Mouse (Mus musculus) induced T-regulatory cell, adult 2 months (primary cell): Measurements from ENCODE around the gene Mcrs1.
"Not testable (repeated sequence)": the region's sequence is repeated elsewhere in the genome, so short reads cannot be mapped to it uniquely, and the experiment has no call there.

Experiments used
- DNase-seq: peaks from one replicate; pipeline ENCODE4 v3.0.0-alpha.2; 2012; ENCODE audit warnings: low read depth

The Mcrs1 gene

DNA sequence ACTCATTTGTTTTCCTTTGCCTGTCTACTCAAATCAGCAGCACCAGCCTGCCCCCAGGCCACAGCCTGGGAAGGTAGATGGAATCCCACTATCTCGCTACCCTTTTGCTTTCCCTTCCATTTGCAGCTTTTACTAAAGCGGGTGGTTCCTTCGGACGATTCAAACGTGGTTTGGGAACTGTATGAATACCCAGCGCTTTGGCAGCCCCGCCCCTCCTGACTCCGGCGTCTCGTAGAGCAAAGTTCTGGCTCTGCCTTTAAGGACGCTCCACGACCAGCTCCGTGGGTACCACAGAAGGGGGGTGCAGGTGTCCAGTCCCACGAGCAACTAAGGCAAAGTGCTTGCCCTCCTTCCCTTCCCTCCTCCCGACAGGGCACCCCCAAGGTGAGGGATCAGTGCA is 650 bp downstream of the Mcrs1 start:
- peak; percentile 46 for DNase-seq

DNA sequence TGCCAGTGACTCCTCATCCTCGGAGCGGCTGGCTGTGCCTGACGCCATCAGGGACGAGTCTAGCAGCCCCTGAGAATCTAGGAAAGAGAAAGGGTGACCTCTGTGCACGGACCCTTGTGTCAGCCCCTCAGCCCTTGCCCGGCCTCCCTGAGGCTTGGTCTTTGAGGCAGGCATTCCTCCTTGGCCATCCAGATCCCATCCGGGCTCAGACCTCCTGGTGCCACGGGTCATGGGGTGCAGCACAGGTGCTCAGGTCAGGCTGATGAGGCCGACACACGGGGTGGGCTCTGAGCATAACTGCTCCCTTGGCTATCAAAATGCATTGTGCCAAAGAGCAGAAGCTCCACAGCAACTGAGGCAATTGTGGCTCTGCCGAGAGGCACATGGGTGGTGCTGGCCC is 1.8 kb downstream of the Mcrs1 start:
- DNase-seq = no peak

DNA sequence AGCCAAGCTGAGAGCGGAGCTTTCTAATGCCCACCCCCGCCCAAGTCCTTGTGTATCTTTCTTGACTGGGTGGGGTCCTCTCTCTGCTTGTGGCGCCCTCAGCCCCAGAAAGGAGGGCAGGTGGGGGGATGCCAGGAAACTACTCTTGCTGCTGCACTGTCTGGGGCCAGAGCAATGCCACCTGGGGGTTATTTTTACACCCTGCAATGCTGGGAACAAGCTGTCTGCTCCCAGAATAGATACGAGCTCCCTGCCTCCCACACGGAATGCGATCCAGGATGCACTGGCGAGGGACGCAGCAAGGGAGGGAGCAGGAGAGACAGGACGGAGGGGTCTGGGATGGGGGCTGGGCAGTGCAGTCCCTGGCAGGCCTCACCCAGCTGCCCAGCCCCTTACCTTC is 2.8 kb downstream of the Mcrs1 start:
- DNase-seq = no peak

DNA sequence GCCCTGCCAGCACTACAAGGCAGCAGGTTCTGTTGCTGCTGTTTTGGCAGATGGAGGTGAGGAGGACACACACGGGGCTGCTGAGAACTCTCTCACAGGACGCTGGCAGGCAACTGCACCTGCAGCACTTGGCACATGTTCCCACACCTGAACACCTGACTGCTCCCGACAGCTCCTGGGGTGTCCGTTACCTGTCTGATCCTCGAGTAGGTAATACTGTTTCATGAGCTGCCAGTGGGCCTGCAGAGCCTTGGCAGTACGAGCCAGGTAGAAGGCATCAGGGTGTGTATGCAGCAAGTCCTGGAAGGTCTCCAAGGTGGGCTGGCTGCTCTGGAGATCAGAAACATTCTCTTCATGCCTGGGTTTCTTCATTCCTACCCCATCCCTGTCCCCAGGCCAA is 5.0 kb downstream of the Mcrs1 start:
- DNase-seq = not testable (repeated sequence)

DNA sequence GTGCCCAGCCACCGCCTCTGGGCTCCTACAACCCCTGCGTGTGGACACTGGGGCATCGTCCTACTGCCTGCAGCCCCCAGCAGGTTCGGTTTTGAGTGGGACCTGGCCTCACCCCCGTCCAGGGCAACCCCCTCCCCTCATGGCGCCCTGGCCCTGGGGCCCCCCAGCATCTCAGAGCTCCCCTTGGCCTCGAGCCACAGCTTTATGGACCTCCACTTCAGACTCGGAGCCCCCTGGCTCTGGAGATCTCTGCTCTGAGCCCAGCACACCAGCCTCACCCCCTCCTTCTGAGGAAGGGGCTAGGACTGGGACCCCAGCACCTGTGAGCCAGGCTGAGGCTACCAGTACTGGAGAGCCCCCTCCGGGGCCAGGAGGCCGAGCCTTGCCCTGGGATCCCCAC is 9.7 kb downstream of the Mcrs1 start:
- no peak for DNase-seq

DNA sequence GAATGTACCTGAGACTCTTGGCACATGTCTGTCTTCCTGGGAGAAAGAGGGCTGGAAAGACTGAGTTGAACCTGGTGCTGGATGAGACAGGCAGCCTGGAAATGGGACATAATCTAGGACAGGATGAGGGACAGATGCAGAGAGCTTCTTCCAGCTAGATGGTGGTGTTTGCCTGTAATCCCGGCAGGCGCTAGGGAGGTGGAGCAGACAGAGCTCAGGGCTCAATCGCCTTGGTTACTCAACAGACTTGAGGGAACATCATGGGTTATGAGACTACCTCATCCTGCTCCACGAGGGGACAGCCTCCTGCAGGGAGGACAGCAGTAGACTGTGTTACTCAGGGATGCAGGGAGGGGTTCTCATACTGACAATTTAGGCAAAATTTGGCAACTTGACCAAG is 10.5 kb downstream of the Mcrs1 start:
- no peak for DNase-seq

DNA sequence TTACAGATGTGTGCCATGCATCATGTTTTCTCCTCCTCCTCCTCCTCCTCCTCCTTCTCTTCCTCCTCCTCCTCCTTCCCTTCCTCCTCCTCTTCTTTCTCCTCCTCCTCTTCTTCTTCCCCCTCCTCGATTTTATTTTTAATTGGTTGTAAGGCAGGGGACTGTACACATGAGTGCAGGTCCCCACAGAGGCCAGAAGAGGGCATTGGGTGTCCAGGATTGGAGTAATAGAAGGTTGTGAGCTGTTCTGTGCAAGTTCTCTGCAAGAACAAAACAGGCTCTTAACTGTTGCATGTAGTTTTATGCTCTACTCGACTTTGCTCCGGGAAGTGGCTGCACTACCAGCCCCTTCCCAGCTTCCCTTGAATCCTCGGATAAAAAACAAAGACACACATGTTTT is 11.6 kb downstream of the Mcrs1 start:
- DNase-seq = no peak

DNA sequence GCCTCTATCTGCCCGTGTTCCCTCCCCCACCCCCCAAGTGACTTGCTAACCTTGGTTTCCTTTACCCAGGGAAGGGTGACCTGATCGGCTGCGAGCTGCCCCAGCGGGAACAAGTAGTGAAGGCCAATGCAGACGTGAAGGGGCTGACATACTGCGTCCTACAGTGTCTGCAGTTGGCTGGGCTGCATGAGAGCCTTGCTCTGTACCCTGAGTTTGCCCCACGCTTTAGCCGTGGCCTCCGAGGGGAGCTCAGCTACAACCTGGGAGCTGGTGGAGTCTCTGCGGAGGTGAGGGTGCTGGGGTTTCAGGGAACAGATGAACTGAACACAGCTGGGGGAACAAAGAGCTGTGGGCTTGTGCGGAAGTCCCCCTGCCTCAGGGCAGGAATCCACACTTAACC is 13.8 kb downstream of the Mcrs1 start:
- DNase-seq = no peak

DNA sequence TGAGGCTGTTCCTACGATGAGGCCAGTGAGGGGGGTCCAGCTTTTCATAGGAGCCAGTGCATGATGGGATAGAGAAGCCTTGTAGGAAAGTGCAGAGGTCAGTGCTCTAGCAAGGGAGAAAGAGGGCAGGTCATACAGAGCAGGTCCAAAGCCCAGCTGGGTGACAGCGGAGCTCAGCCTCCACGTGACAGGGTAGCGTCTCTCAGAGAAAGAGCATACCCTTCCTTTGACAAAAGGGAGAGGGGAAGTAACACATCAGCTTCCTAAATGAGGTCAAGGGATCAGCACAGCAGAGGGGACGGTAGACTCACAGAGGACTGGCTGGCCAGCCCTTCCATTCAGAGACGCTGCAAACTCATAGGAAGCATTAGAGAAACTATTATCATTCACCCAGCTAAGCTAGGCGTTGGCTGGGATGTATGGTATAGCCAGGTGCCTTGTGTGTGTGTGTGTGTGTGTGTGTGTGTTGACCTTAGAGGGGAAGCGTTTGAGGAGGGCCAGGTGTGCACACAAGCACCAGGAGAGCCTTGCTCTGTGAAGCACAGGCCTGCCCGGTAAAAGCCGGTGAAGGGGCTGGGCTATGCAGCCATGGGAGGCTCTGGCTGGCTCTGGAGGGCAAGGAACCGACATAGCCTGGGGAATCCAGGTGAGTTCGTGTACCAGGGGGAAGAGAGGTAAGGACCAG is 17.3 kb downstream of the Mcrs1 start:
- no peak for DNase-seq

DNA sequence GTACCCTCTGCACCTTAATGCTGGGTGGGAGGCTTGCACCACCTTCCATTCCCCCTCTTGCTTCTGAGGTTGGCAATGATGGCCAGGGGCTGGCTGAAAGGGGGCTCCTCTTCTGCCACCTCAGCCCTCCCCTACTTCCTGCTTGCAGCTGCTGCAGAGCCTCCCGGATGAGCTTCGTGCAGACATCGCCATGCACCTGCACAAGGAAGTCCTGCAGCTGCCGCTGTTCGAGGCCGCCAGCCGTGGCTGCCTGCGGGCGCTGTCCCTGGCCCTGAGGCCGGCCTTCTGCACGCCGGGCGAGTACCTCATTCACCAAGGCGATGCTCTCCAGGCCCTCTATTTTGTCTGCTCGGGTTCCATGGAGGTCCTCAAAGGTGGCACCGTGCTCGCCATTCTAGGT is 18.0 kb downstream of the Mcrs1 start:
- peak; percentile 44 for DNase-seq

DNA sequence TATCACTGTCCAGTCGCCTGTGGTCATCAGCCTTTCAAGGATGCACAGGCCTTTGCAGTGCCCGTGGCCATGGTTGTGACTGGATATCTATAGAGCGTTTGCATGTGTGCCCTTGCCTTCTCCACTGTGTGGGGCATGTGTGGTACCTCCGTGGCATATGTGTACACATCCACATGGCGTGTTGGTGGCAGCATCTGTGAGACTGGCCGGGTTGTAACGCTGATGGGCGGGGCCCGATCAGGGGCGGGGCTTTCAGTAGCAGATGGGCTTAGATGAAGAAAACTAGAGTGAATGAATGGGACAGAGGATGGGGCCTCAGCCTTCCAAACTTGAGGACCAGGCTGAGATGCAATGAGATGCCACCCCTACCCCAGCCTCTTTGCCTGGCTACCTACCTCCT is 19.8 kb downstream of the Mcrs1 start:
- DNase-seq = no peak

DNA sequence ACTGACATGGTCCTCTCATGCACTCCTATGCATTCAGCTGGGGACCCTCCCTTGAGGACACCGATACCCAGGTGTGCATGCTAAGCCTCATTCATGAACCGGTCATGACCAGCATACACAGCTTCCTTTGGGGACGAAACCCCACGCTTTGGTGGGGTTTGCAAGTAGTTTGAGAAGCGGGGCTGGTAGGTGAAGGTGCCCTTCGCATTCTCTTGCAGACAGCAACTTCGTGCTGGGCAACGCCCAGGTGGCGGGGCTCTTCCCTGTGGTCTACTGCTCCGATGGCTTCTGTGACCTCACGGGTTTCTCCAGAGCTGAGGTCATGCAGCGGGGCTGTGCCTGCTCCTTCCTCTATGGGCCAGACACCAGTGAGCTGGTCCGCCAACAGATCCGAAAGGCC is 25.7 kb downstream of the Mcrs1 start:
- no peak for DNase-seq

DNA sequence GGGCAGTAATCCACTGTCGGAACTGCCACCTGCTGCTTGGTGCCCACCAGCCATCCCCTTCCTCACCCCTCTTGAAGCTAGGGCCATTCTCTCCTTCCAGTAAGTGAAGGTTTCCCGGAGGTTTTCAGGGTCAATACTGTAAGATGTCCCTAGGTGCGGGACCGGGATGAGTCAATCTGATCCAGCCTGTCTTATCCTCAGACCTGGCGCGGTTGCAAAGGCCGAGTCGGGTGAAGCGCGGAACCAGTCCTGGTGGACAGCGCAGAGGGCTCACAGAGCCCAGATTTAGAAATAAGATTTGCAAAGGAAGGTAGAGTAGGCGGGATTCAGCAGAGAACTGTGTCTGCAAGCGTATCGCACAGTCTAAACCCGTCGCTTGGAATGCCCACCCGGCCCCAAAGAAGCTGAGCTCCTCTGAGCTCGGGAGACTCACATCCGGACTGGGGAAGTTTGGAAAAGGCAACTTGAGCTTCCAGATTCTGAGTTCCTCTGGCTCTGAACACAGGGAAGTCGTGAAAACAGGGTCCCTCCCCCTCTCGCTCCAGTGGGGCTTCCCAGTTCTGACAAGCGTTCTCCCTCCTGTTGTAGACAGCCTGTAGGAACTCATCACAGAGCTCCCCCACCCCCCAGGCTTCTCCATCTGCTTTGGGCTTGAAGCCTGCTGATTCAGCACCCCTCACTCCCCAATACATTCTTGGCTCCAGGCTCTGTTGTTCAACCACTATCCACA is 26.5 kb downstream of the Mcrs1 start:
- peak; percentile 29 for DNase-seq

DNA sequence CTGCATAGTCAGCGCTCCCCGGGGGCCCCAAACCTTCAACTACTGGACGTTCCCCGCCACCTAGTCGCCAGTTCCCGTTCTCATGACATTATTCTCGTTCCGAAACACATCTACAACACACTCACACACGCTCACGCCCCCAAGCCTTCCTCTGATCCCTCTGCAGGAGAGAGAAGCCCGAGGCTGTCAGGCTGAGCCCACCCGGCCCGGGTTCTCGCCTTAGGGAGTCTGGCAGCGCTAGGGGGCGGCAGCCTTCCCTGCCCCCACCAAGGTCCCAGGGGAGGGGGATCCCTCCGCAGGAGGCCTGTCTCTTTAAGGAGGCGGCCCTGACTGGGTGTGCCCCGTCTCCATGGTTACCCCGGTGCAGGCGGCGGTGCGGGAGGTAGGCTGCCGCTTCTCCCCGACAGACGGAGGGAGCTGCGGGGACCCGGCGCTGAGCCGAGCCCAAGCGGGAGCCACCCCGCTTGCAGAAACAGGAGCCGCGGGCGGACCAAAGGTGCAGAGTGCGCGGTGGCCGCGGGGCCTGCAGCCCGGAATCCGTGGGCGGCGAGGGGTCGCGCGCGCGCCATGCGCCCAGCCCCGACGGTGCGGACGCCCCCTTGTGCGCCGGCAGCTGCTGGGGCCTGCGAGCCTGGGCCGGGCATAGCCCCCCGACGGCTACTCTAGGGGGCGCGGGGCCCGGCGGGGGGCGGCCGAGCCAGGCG is 27.4 kb downstream of the Mcrs1 start, which contains the start of gene Kcnh3:
Kcnh3 (plus strand) TSS at position 654 of the 704 bp plus-strand sequence.
- peak; percentile 80 for DNase-seq

DNA sequence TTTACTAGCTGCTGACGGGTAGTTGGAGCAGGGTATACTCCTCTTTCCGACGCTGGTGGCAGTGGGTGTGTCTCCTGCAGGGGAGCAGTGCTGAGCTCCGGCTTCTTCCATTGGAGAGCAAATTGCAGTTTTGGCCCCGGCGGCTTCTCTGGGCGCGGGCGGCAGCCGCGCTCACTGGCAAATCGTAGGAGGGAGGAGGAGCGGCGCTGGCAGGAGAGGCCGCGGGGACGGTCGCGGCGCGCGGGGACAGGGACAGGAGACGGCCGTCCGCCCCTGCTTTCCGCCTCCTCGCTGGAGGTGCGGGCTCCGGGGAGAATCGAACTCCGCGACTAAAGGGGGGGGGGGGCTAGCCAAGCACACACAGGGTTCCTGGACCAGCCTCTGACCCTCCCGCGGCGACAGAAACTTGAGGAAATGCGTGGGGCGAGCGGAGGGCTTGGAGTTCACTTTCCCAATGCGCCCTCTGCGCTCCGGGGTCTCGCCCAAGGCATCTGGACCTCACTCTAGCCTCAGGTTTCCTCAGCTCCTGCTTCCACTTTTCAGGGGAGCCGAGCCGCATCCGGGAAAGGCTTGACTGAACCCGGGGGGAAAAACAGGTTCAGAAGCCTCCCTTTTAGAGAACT is 28.1 kb downstream of the Mcrs1 start:
- peak; percentile 57 for DNase-seq

DNA sequence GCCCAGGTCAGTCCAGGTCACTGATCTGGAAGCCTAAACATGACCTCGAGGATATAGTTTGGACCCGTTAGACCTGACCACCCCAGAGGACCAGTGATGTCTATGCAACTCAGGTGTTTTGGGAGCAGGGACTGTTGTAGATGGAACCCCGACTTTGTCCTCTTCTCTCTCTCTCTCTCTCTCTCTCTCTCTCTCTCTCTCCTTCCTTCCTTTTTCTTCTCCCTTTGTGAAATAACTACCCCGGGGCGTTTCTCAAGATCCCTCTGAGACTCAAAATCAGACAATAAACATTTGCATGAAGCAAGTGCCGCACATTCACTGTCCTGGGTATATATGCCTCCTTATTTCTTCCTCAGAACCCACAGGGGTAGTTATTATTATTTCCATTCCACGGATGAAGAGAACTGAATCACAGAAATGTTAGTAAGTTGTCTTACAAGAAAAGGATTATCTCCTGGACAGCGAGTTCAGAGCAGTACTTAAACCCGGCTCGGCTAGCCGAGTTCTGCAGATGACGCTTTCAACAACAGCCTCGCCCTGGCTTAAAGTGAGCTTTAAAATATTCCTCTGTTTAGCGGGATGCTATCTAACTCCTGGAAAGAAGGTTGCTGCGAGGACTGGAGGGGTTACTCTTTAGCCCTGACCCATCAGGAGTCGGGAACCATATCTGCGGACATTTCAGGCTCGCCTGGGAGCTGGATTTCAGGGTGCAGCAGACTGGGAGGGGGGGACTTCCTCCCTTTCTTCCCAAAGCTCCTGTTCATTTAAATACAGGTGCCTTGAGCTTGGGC is 28.8 kb downstream of the Mcrs1 start:
- peak; percentile 30 for DNase-seq

DNA sequence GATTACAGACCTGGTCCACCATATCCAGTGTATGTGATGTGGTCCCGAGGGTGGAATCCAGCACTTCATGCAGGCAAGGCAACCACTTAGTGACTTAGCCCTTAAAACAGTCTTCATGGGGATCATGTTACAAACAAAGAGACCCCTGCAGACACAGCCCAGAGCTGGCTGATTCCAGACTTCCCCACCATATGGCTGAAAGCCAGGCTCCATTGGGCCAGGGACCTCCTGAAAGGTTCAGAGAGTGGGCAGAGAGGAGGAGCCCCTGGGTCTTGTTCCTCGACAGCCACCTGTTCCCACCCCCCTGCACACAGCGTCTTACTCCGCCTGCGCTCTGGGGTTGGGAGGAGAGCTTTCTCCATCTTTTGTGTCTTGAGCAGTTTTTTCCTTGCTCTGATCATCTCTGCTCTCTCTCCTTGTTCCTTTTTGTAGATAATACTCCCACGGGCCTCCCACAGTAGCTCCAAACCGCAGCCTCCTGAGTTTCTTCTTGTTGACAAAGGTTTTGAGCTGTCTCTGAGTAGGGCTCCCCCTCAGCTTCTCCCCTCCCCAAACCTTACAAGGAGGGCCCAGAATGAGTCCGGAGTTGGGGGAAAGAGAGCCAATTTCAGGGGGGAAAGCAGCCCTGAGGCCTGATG is 30.3 kb downstream of the Mcrs1 start:
- no peak for DNase-seq

DNA sequence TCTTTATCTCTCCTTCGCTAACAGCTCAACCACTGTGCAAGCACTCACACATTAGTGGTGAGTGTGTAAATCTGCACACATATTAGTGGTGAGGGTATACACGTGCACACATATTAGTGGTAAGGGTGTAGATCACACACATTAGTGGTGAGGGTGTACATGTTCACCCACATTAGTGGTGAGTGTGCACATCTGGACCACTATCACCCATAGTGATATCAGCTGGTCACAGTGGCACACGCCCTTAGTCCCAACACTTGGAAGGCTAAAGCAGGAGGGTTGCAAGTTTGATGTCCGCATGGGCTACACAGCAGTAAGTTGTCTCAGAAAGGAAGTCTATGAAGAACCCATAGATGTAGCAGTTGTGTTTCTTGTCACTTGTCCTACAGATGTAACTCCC is 34.1 kb downstream of the Mcrs1 start:
- no peak for DNase-seq

DNA sequence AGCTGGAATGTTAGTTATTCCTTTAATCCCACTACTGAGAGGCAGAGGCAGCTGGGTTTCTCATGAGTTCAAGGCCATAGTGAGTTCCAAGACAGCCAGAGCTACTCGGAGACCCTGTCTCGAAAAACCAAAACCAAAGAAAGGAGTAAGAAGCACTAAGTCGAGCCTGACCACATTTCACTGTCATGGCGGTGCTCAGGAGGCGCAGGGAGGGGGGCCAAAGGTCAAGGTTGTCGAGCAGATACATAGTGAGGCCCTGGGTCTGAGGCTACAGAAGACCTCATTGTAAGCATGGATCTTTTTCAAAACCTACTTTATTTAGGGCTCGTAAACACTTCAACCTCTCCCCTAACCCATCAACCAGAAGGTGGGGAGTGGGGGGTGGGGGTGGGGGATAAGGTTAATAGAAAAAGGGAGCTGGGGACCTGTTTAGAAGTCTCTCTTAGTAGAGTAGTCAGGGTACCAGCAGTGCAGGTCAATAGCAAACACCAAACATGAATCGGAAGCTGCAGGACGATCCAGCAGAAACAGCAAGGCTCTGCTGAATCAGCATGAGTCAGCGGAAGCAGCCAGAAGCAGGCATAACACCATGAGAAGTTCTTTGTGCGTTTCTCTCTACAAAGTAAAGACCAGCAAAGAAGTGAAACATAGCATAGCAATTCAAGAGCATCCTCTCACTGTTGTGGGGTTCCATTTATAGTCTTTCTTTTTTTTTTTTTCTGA is 35.9 kb downstream of the Mcrs1 start:
- no peak for DNase-seq

DNA sequence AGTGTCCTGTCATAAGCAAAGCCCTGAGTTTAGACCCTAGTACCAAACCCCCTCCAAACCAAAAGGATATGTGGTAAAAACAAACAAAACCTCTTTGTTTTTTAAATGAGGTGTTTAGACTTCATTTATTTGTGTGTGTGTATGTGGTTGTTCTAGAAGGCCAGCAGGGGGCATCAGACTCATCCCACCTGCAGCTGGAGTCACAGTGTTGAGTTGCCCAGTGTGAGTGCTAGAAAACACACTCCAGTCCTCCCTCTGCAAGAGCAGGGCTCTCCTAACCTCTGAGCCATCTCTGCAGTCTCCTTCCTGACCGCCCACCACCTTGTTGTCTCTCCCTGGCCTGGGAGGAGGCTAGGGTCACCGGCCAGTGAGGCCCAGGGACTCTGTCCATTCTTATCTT is 36.8 kb downstream of the Mcrs1 start:
- peak; percentile 68 for DNase-seq

DNA sequence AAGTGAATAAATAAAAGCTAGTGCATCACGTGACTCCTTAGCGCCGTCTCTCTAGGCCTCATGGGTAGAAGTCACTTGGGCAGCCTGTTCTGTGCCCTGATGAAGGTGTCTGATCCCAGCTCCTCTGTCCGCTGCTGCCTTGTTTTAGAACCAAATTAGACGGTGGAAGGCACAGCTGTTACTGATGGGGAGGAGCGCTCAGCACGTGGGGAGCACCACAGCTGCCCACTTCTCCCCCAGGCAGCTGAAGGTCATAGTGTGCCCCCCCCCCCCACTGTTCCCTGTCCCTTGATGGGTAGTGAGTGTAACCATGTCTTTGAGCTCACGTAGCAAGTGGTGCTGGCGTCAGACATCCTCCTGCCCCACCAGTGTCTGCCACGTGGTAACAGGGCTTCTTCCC is 38.6 kb downstream of the Mcrs1 start:
- no peak for DNase-seq
